Mouse (Mus musculus): Measurements from ENCODE around the gene Lyl1. TPM values are rescaled to one million over a fixed set of nuclear protein-coding genes. Genes with fewer than 3 reads are reported as not detected.

Gene Lyl1
- total and polyA plus RNA-seq, 3 experiments = 88.7 to 149 (median 136) TPM

DNA sequence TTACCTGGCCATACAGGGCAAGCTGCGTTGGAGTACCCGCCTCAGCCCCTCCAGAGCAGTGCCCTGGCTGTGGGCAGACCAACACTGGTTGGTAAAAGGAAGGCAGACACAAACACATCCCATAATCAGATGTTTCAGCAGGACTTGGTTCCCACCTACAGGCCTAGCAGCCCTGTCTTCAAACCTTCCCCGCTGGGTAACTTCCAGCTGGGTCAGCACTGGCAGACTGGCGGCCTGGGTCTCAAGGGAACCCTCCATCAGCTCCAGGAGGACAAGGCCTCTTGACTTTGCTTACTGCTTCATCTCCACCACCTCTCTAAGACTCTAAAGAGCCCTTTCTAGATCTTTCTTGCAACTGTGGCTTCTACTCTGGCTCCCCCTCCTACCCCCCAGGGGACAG is 35.3 kb downstream of the Lyl1 start:
- Histone ChIP-seq H3K79me2 (ENCODE audit: control insufficient read depth, insufficient read depth, low read length, poor library complexity) (no peaks in the 10 kb centered on the region), H3K9me3 (replicated peaks; ENCODE audit: insufficient read depth, low read length) (no peaks in the 10 kb centered on the region), H3K27me3 (ENCODE audit: control insufficient read depth in 1 of 2, insufficient read depth in 2 of 2, low read length in 2 of 2) (no peaks in the 10 kb centered on the region), H3K4me1 (ENCODE audit: control insufficient read depth in 1 of 2, insufficient read depth in 2 of 2, low read length in 2 of 2) (peaks cover 9 to 13% of the 10 kb centered on the region in 2 experiments), H3K27ac (ENCODE audit: control insufficient read depth, low read depth, low read length) (no peak overlapping the region), H3K9ac (ENCODE audit: control insufficient read depth, low read depth, low read length, poor library complexity, severe bottlenecking) (no peak overlapping the region), H3K36me3 (ENCODE audit: control insufficient read depth in 1 of 2, insufficient read depth in 2 of 2, low read length in 2 of 2) (peaks cover 0 to 8% of the 10 kb centered on the region in 2 experiments; a peak in 3 of 4 replicates), H3K4me3 (ENCODE audit: control insufficient read depth in 1 of 2, insufficient read depth in 1 of 2, low read depth in 2 of 2, low read length in 2 of 2) (no peak overlapping the region)
- TF ChIP-seq ZMIZ1 (IDR thresholded peaks at IDR 0.05; ENCODE audit: low read depth, low read length) (no peak), MXI1 (IDR thresholded peaks at IDR 0.05; ENCODE audit: low read depth, low read length) (no peak), MYB (IDR thresholded peaks at IDR 0.05; ENCODE audit: low read depth, low read length) (no peak), CHD2 (IDR thresholded peaks at IDR 0.05; ENCODE audit: low read length) (no peak), CHD1 (IDR thresholded peaks at IDR 0.05; ENCODE audit: low read depth, low read length) (no peak), RCOR1 (IDR thresholded peaks at IDR 0.05; ENCODE audit: low read depth, low read length) (no peak), TBP (IDR thresholded peaks at IDR 0.05; ENCODE audit: low read depth, low read length) (no peak), NELFE (IDR thresholded peaks at IDR 0.05; ENCODE audit: low read depth, low read length) (no peak), GATA1 (IDR thresholded peaks at IDR 0.05; ENCODE audit: low read depth, low read length) (no peak), UBTF (IDR thresholded peaks at IDR 0.05; ENCODE audit: borderline replicate concordance, insufficient read depth, low read depth, low read length) (no peak), ZKSCAN1 (IDR thresholded peaks at IDR 0.05; ENCODE audit: low read depth, low read length) (no peak), RAD21 (IDR thresholded peaks at IDR 0.05; ENCODE audit: low read depth, low read length) (no peak), JUND (IDR thresholded peaks at IDR 0.05; ENCODE audit: low read depth, low read length) (no peak), POLR2AphosphoS5 (IDR thresholded peaks at IDR 0.05; ENCODE audit: borderline replicate concordance, low read depth, low read length) (no peak), KAT2A (conservative IDR thresholded peaks at IDR 0.05; ENCODE audit: low read depth, low read length) (no peak), ZC3H11A (IDR thresholded peaks at IDR 0.05; ENCODE audit: low read depth, low read length) (no peak)
- no peak for DNase-seq (ENCODE audit: low read depth, low spot score)

DNA sequence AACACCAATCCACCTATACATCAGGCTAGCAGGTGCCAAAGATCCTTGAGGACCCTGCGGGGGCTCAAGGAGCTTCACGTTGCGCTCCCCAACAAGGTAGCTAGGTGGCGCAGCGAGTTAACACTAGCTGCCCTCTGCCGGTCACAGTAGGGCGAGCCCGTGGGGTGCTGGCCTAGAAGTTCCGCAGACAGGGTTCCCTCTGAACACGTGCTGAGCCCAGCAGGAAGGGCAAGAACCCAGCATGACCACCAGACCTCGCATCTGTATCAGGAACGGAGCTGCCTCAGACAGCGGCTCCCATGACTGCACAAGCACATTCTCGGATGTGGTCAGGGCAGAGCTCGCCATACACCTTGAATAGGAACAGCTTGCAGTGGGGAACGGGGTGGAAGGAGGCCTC is 36.4 kb downstream of the Lyl1 start:
- Histone ChIP-seq H3K79me2 (ENCODE audit: control insufficient read depth, insufficient read depth, low read length, poor library complexity) (no peaks in the 10 kb centered on the region), H3K27me3 (ENCODE audit: control insufficient read depth in 1 of 2, insufficient read depth in 2 of 2, low read length in 2 of 2) (no peaks in the 10 kb centered on the region), H3K4me3 (ENCODE audit: control insufficient read depth in 1 of 2, insufficient read depth in 1 of 2, low read depth in 2 of 2, low read length in 2 of 2) (no peak overlapping the region), H3K27ac (ENCODE audit: control insufficient read depth, low read depth, low read length) (no peak overlapping the region), H3K9me3 (replicated peaks; ENCODE audit: insufficient read depth, low read length) (no peaks in the 10 kb centered on the region), H3K9ac (ENCODE audit: control insufficient read depth, low read depth, low read length, poor library complexity, severe bottlenecking) (no peak overlapping the region), H3K36me3 (ENCODE audit: control insufficient read depth in 1 of 2, insufficient read depth in 2 of 2, low read length in 2 of 2) (peaks cover 0 to 1% of the 10 kb centered on the region in 2 experiments; a peak in 2 of 4 replicates), H3K4me1 (ENCODE audit: control insufficient read depth in 1 of 2, insufficient read depth in 2 of 2, low read length in 2 of 2) (peaks cover 0 to 2% of the 10 kb centered on the region in 2 experiments; a peak in 3 of 4 replicates)
- peak; percentile 46 for DNase-seq (ENCODE audit: low read depth, low spot score)
- TF ChIP-seq RCOR1 (IDR thresholded peaks at IDR 0.05; ENCODE audit: low read depth, low read length) = no peak
- TF ChIP-seq EP300 (IDR thresholded peaks at IDR 0.05; ENCODE audit: low read depth in 1 of 2, low read length in 2 of 2) = no peak
- no peak for TF ChIP-seq MYC (IDR thresholded peaks at IDR 0.05; ENCODE audit: low read depth, low read length)
- no peak for TF ChIP-seq NELFE (IDR thresholded peaks at IDR 0.05; ENCODE audit: low read depth, low read length)
- peak; percentile 48 to 92 (median 82) for TF ChIP-seq CTCF (IDR thresholded peaks at IDR 0.05 in 2 of 3, conservative IDR thresholded peaks at IDR 0.05 in 1 of 3; ENCODE audit: control insufficient read depth in 1 of 3, insufficient read depth in 1 of 3, low read depth in 2 of 3, low read length in 3 of 3, poor library complexity in 1 of 3, severe bottlenecking in 1 of 3)
- no peak for TF ChIP-seq USF1 (IDR thresholded peaks at IDR 0.05; ENCODE audit: low read depth, low read length)
- no peak for TF ChIP-seq MAFK (IDR thresholded peaks at IDR 0.05; ENCODE audit: borderline replicate concordance, low read depth, low read length)
- TF ChIP-seq TAL1 (IDR thresholded peaks at IDR 0.05; ENCODE audit: low read length) = no peak
- TF ChIP-seq MAZ (IDR thresholded peaks at IDR 0.05; ENCODE audit: low read depth, low read length) = no peak
- peak; percentile 15; the same call in 1 of the 2 replicates for TF ChIP-seq ZC3H11A (IDR thresholded peaks at IDR 0.05; ENCODE audit: low read depth, low read length)
- TF ChIP-seq ETS1 (IDR thresholded peaks at IDR 0.05; ENCODE audit: low read depth, low read length) = no peak
- no peak for TF ChIP-seq TBP (IDR thresholded peaks at IDR 0.05; ENCODE audit: low read depth, low read length)
- no peak for TF ChIP-seq KAT2A (conservative IDR thresholded peaks at IDR 0.05; ENCODE audit: low read depth, low read length)
- no peak for TF ChIP-seq CHD1 (IDR thresholded peaks at IDR 0.05; ENCODE audit: low read depth, low read length)
- no peak for TF ChIP-seq JUND (IDR thresholded peaks at IDR 0.05; ENCODE audit: low read depth, low read length)
- no peak for TF ChIP-seq ZKSCAN1 (IDR thresholded peaks at IDR 0.05; ENCODE audit: low read depth, low read length)
- TF ChIP-seq ZMIZ1 (IDR thresholded peaks at IDR 0.05; ENCODE audit: low read depth, low read length) = no peak
- TF ChIP-seq E2F4 (IDR thresholded peaks at IDR 0.05; ENCODE audit: borderline replicate concordance, low read depth, low read length) = no peak
- no peak for TF ChIP-seq SIN3A (IDR thresholded peaks at IDR 0.05; ENCODE audit: low read length)
- TF ChIP-seq ELF1 (IDR thresholded peaks at IDR 0.05; ENCODE audit: low read depth, low read length) = no peak
- peak; percentile 45 for TF ChIP-seq SMC3 (IDR thresholded peaks at IDR 0.05; ENCODE audit: low read depth, low read length)
- no peak for TF ChIP-seq BHLHE40 (IDR thresholded peaks at IDR 0.05; ENCODE audit: borderline replicate concordance, low read depth, low read length)
- TF ChIP-seq GABPA (IDR thresholded peaks at IDR 0.05; ENCODE audit: low read depth, low read length) = no peak
- TF ChIP-seq GATA1 (IDR thresholded peaks at IDR 0.05; ENCODE audit: low read depth, low read length) = no peak
- no peak for TF ChIP-seq CHD2 (IDR thresholded peaks at IDR 0.05; ENCODE audit: low read length)
- TF ChIP-seq POLR2A (IDR thresholded peaks at IDR 0.05; ENCODE audit: control insufficient read depth in 1 of 2, insufficient read depth in 1 of 2, low read depth in 1 of 2, low read length in 2 of 2, poor library complexity in 1 of 2) = no peak
